In genomic region chr8:13644932-13645676, GRCm38 (mm10) we compare ENCODE assay signal across 8 mouse cellular contexts. TPM values are rescaled to one million over a fixed set of nuclear protein-coding genes. Genes with fewer than 3 reads are reported as not detected.
DNase-seq lines count a peak whose midpoint lies in the region; TF ChIP-seq lines count a peak whose summit lies in the region.

No protein-coding gene starts in this region.

- no peaks in the 10 kb centered on the region for H3K9me3 ChIP-seq in heart, embryonic 10.5 days

- DNase-seq in gastrocnemius, postnatal 25 days: peak; percentile 72
- DNase-seq in gastrocnemius, postnatal 14 days: no peak
- no peak for DNase-seq in heart, embryonic 10.5 days (ENCODE audit: low spot score)
- DNase-seq in lung, postnatal 25 days (ENCODE audit: low spot score): peak; percentile 63
- DNase-seq in urinary bladder, adult 2 months (ENCODE audit: low spot score): no peak
- DNase-seq in thymus, postnatal 10 days (ENCODE audit: low spot score in 2 of 2): no peak
- DNase-seq in spleen, postnatal 36 days (ENCODE audit: low spot score in 2 of 2): no peak

- no peaks in the 10 kb centered on the region for H3K36me3 ChIP-seq in heart, embryonic 10.5 days

- no peak for TF ChIP-seq POLR2A in bone marrow, adult 2 months (IDR thresholded peaks at IDR 0.05; ENCODE audit: borderline replicate concordance, control insufficient read depth, low read depth, low read length)

- TF ChIP-seq CTCF in bone marrow, adult 2 months (IDR thresholded peaks at IDR 0.05; ENCODE audit: control insufficient read depth, insufficient read depth, low read length): no peak

- H3K4me1 ChIP-seq in bone marrow, adult 2 months (ENCODE audit: control insufficient read depth, insufficient read depth, low read length): peaks cover 13% of the 10 kb centered on the region
- peaks cover 67% of the 10 kb centered on the region for H3K4me1 ChIP-seq in heart, embryonic 10.5 days

- H3K27me3 ChIP-seq in heart, embryonic 10.5 days (ENCODE audit: insufficient read depth, poor library complexity, severe bottlenecking): no peaks in the 10 kb centered on the region

- H3K4me3 ChIP-seq in bone marrow, adult 2 months (replicated peaks; ENCODE audit: control insufficient read depth, low read depth, low read length): no peak overlapping the region
- H3K4me3 ChIP-seq in heart, embryonic 10.5 days: no peak overlapping the region

- H3K27ac ChIP-seq in bone marrow, adult 2 months (ENCODE audit: control insufficient read depth, insufficient read depth, low read depth, low read length, poor library complexity): peak overlapping the region; percentile 68
- peak overlapping the region; percentile 83 for H3K27ac ChIP-seq in heart, embryonic 10.5 days

- WGBS in bone marrow, adult 2 months: 44% methylated on average over 6 of the region's 6 CpGs
- 39% methylated on average over 6 of the region's 6 CpGs for WGBS in heart, embryonic 10.5 days

- intact Hi-C loops in gastrocnemius, postnatal 14 days (cut with DNase I; ENCODE audit: low total_unique reads): no loop called here

RNA-seq across cellular contexts. Expression of gene Rasa3, which starts 32.3 kb away (rescaled TPM):
- 1 to 10 TPM; 8.4 to 9.4 TPM for total RNA-seq in gastrocnemius, postnatal 25 days (2021)
- 10 to 100 TPM; 18.5 to 18.8 TPM for total RNA-seq in gastrocnemius, postnatal 14 days (2021)
- polyA plus RNA-seq in bone marrow, adult 2 months (2011; ENCODE audit: insufficient read depth, insufficient read length, low replicate concordance, missing spikeins): 61.8 and 136 TPM in 2 replicates
- 33.0 and 48.0 TPM in 2 replicates for polyA plus RNA-seq in heart, embryonic 10.5 days (2016; fragmentation: Nextera tagmentation; extraction: Ambion mirVana)
- polyA plus RNA-seq in urinary bladder, adult 2 months (2012; rRNA removed): 49.5 and 51.4 TPM in 2 replicates

Comparison
In these comparisons a context has a peak if more than half of its experiments do, and no peak if none do; other contexts are left out.
1. DNase-seq: peak in gastrocnemius, postnatal 25 days (single experiment) and lung, postnatal 25 days (single experiment); none in gastrocnemius, postnatal 14 days (single experiment), heart, embryonic 10.5 days (single experiment), urinary bladder, adult 2 months (single experiment), thymus, postnatal 10 days (0 of 2) and spleen, postnatal 36 days (0 of 2).